Mouse (Mus musculus) neural tube, embryonic 11.5 days (tissue): ENCODE results near the gene Gpr34. TPM values are rescaled to one million over a fixed set of nuclear protein-coding genes. Genes with fewer than 3 reads are reported as not detected.

ENCODE experiments used
- ATAC-seq: fragments of 200-750 bp; cut with Nextera tagmentation; 2 replicates; pipeline ENCODE4 v1.8.0; 2017; ENCODE audit warnings: moderate number of reproducible peaks, mild to moderate bottlenecking, moderate TSS enrichment, moderate library complexity; ENCODE audit not compliant: insufficient read depth, low FRiP score, low TSS enrichment
- DNase-seq: peaks from one replicate; pipeline ENCODE4 v3.0.0-alpha.2; 2015; ENCODE audit warnings: low spot score
- H3K27ac ChIP-seq: fragments of 300-500 bp; sonication (generic); 2 replicates; pipeline ENCODE4 v1.5.1; 2014; ENCODE audit warnings: low read depth, mild to moderate bottlenecking, low read length
- H3K27me3 ChIP-seq: fragments of 300-500 bp; sonication (generic); 2 replicates; pipeline ENCODE4 v1.6.1; 2014; ENCODE audit warnings: mild to moderate bottlenecking, low read length, mixed read lengths; ENCODE audit not compliant: control insufficient read depth, insufficient read depth
- H3K36me3 ChIP-seq: fragments of 300-500 bp; sonication (generic); 2 replicates; pipeline ENCODE4 v1.6.1; 2014; ENCODE audit warnings: mild to moderate bottlenecking, low read length, moderate library complexity, mixed read lengths; ENCODE audit not compliant: control insufficient read depth, insufficient read depth
- H3K4me1 ChIP-seq: fragments of 300-500 bp; sonication (generic); 2 replicates; pipeline ENCODE4 v1.6.1; 2014; ENCODE audit warnings: low read length, mixed read lengths; ENCODE audit not compliant: control insufficient read depth, insufficient read depth
- H3K4me2 ChIP-seq: fragments of 300-500 bp; sonication (generic); 2 replicates; pipeline ENCODE4 v1.6.1; 2014; ENCODE audit warnings: low read depth, mild to moderate bottlenecking, moderate library complexity
- H3K4me3 ChIP-seq: fragments of 300-500 bp; sonication (generic); 2 replicates; pipeline ENCODE4 v1.5.1; 2014; ENCODE audit warnings: low read depth, low read length
- H3K9ac ChIP-seq: fragments of 300-500 bp; sonication (generic); 2 replicates; pipeline ENCODE4 v1.6.1; 2014; ENCODE audit warnings: mild to moderate bottlenecking, low read length
- H3K9me3 ChIP-seq: fragments of 300-500 bp; sonication (generic); 2 replicates; pipeline ENCODE4 v1.6.1; 2016; ENCODE audit warnings: low read length; ENCODE audit not compliant: control insufficient read depth
- WGBS: fragments of 180-500 bp; shearing (Covaris S2); extraction: QIAGEN DNeasy Blood & Tissue Kit; methylation state at CpG from one replicate; pipeline ENCODE4 v1.1.7; 2014; 5-methylcytosine and 5-hydroxymethylcytosine counted together
- polyA plus RNA-seq: library from polyadenylated mRNA; unstranded; fragments of >200 nt; fragmentation: Nextera tagmentation; extraction: Ambion mirVana; gene quantifications from 2 replicates; pipeline ENCODE4 v1.2.1, GENCODE M21; 2014

Gene Gpr34
- 1.5 TPM in 2 replicates for polyA plus RNA-seq

DNA sequence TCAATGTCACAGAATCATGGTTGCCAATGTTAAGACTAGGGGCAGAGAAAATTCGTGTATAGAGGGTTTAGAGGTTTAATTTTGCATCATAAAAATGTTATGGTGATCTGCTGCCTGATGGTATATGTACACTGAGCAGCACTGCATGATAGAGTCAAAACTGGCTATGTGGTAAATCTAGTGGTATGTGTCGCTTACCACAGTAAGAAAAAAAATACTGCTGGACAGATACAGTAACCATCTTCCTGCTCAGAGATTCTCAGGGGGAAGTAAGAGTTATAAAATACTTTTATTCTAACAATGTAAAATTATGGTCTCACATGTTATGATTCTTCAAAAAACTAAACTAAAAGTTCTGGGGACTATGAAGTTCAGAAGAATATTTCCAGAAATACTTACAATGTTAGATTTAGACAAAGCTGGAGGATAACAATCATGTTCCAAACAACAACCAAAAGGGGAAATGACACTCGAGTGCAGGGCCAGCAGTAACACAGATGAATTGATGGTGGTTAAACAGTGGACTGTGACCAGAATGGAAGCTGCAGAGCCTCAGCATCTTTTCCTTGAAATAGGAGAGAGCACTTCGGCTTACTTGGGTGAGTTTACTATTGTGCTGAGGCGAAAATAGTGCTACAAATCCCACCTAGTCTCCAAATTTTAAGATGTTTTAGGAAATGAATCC lies at the start of gene Gpr34:
Gene Gpr34 (plus strand): TSS at position 491 of the 685 bp plus-strand sequence.
- 69% methylated on average over 5 of the region's 5 CpGs for WGBS
- no peaks in the 10 kb centered on the region for H3K9me3 ChIP-seq

GRCm38 (mm10) chrX:13599373-13599772 lies 32.5 kb upstream of the Gpr34 start:
- no peak for ATAC-seq
- no peak overlapping the region for H3K4me3 ChIP-seq
- H3K9ac ChIP-seq, result no peak overlapping the region
- H3K4me2 ChIP-seq, result no peak overlapping the region
- H3K9me3 ChIP-seq, result no peaks in the 10 kb centered on the region
- no peaks in the 10 kb centered on the region for H3K36me3 ChIP-seq
- 86% methylated on average over 2 of the region's 2 CpGs for WGBS
- DNase-seq, result no peak
- H3K4me1 ChIP-seq, result no peaks in the 10 kb centered on the region
- no peaks in the 10 kb centered on the region for H3K27me3 ChIP-seq
- no peak overlapping the region for H3K27ac ChIP-seq

More for the DNA sequence above, at the start of gene Gpr34:
- no peak within 1 kb of the TSS for H3K9ac ChIP-seq
- no peaks in the 10 kb centered on the region for H3K4me1 ChIP-seq
- no peak within 1 kb of the TSS for H3K27ac ChIP-seq
- DNase-seq (no peak), ATAC-seq (no peak)
- no peak within 1 kb of the TSS for H3K4me3 ChIP-seq
- no peak within 1 kb of the TSS for H3K4me2 ChIP-seq
- H3K36me3 ChIP-seq, result no peaks in the 10 kb centered on the region
- H3K27me3 ChIP-seq, result no peaks in the 10 kb centered on the region

GRCm38 (mm10) chrX:13599966-13600365 lies 31.9 kb upstream of the Gpr34 start:
- no peak overlapping the region for H3K4me3 ChIP-seq
- no peak overlapping the region for H3K4me2 ChIP-seq
- no peaks in the 10 kb centered on the region for H3K9me3 ChIP-seq
- DNase-seq (no peak), ATAC-seq (no peak)
- WGBS, result 79% methylated on average over 1 of the region's 1 CpGs
- H3K27ac ChIP-seq, result no peak overlapping the region
- H3K36me3 ChIP-seq, result no peaks in the 10 kb centered on the region
- H3K9ac ChIP-seq, result no peak overlapping the region
- H3K4me1 ChIP-seq, result no peaks in the 10 kb centered on the region
- no peaks in the 10 kb centered on the region for H3K27me3 ChIP-seq

- Histone ChIP-seq H3K9me3 (no peaks in the 10 kb centered on the region), H3K4me2 (no peak overlapping the region), H3K27me3 (no peaks in the 10 kb centered on the region), H3K9ac (no peak overlapping the region), H3K36me3 (no peaks in the 10 kb centered on the region), H3K4me1 (no peaks in the 10 kb centered on the region), H3K27ac (no peak overlapping the region), H3K4me3 (no peak overlapping the region)
- no peak for DNase-seq
- no peak for ATAC-seq
- WGBS, result 81% methylated on average over 3 of the region's 3 CpGs
Measured at GRCm38 (mm10) chrX:13606741-13607140, 25.1 kb upstream of the Gpr34 start.

- 57% methylated on average over 3 of the region's 3 CpGs for WGBS
- no peak overlapping the region for H3K4me3 ChIP-seq
- no peaks in the 10 kb centered on the region for H3K36me3 ChIP-seq
- H3K27ac ChIP-seq, result no peak overlapping the region
- H3K27me3 ChIP-seq, result no peaks in the 10 kb centered on the region
- DNase-seq (no peak), ATAC-seq (no peak)
- no peaks in the 10 kb centered on the region for H3K4me1 ChIP-seq
- H3K9ac ChIP-seq, result no peak overlapping the region
- no peak overlapping the region for H3K4me2 ChIP-seq
- H3K9me3 ChIP-seq, result no peaks in the 10 kb centered on the region
Measured at GRCm38 (mm10) chrX:13607752-13608151, 24.1 kb upstream of the Gpr34 start.

DNA sequence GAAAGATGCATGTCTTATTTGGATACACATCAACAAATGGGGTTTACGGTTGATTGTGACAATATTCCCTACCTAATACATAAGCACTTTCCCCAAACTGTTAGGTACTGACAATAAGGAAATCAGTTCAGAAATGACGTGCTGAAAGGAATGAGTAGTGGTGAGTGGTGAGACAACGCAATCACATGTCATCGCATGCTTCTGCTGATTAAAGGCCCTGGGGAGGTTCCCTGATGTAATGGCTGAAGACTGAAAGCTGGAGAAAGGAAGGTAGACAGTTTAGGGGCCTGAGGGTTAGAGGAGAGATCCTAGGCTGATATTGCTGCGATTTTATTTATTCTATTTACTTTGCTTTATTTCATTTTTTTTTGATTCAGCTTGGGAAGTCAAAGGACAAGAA lies 20.8 kb upstream of the Gpr34 start:
- Histone ChIP-seq H3K9me3 (no peaks in the 10 kb centered on the region), H3K27me3 (no peaks in the 10 kb centered on the region), H3K4me3 (no peak overlapping the region), H3K9ac (no peak overlapping the region), H3K36me3 (no peaks in the 10 kb centered on the region), H3K4me2 (no peak overlapping the region), H3K27ac (no peak overlapping the region), H3K4me1 (no peaks in the 10 kb centered on the region)
- DNase-seq, result no peak
- 92% methylated on average over 5 of the region's 5 CpGs for WGBS
- no peak for ATAC-seq

GRCm38 (mm10) chrX:13612115-13612514 lies 19.8 kb upstream of the Gpr34 start:
- WGBS, result 81% methylated on average over 2 of the region's 2 CpGs
- no peak for ATAC-seq
- Histone ChIP-seq H3K36me3 (no peaks in the 10 kb centered on the region), H3K4me3 (no peak overlapping the region), H3K9ac (no peak overlapping the region), H3K27me3 (no peaks in the 10 kb centered on the region), H3K4me1 (no peaks in the 10 kb centered on the region), H3K27ac (no peak overlapping the region), H3K4me2 (no peak overlapping the region), H3K9me3 (no peaks in the 10 kb centered on the region)
- DNase-seq, result no peak

DNA sequence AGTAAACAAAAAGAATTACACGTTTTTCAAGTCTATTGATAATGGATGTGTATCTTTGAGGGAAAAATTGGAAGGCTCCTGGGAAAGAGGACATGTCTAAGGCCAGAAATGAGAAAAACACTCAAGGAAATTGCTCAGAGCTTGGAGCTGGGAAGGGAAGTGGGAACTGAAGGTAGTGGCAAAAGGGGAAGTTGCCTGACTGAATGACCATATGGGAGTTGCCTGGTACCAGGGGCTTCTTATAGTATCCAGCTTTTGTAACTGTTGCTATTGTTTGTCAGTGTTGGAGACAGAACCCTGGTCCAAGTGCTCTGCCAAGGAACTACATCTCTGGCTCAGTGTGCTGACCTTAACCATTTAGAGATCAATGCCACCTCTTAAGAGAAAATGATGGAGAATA lies 15.2 kb upstream of the Gpr34 start:
- Histone ChIP-seq H3K27ac (no peak overlapping the region), H3K36me3 (no peaks in the 10 kb centered on the region), H3K9me3 (no peaks in the 10 kb centered on the region), H3K4me1 (no peaks in the 10 kb centered on the region), H3K27me3 (no peaks in the 10 kb centered on the region), H3K9ac (no peak overlapping the region), H3K4me2 (no peak overlapping the region), H3K4me3 (no peak overlapping the region)
- ATAC-seq, result no peak
- no peak for DNase-seq
- 73% methylated on average over 1 of the region's 1 CpGs for WGBS

DNA sequence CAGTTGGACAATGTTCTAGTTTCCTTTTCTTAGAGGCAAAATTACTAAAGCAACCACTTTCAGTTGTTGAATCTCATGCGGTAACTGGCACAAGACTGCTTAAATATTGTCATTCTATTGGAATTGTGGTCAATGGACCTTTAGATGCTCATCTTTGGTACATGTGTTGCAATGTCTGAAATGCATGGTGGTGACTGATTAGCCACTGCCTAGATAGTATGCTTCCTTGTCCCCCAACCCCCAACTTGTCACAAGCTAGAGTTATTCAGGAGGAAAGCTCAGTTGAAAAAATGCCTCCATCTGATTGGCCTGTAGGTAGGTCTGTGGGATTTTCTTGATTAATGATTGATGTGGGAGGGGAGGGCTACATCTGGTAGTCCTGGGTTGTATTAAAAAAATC lies 14.6 kb upstream of the Gpr34 start:
- Histone ChIP-seq H3K4me3 (no peak overlapping the region), H3K27ac (no peak overlapping the region), H3K9me3 (no peaks in the 10 kb centered on the region), H3K9ac (no peak overlapping the region), H3K36me3 (no peaks in the 10 kb centered on the region), H3K27me3 (no peaks in the 10 kb centered on the region), H3K4me2 (no peak overlapping the region), H3K4me1 (no peaks in the 10 kb centered on the region)
- no peak for ATAC-seq
- WGBS, result 100% methylated on average over 1 of the region's 1 CpGs
- DNase-seq, result no peak
